Mouse (Mus musculus) embryonic fibroblast, embryonic 13.5 days (primary cell): ENCODE data around the gene Kif6.

Source experiments
- CTCF ChIP-seq: IDR thresholded peaks from 2 replicates; pipeline ENCODE4 v1.5.1; 2011; ENCODE audit warnings: mild to moderate bottlenecking, control low read depth, low read length, moderate library complexity, borderline replicate concordance; ENCODE audit not compliant: insufficient read depth
- POLR2A ChIP-seq: IDR thresholded peaks from 2 replicates; pipeline ENCODE4 v1.6.1; 2011; ENCODE audit warnings: low read depth, mild to moderate bottlenecking, control low read depth, low read length, moderate library complexity

GRCm38 (mm10) chr17:49761260-49761659 is 146.3 kb downstream of the Kif6 start:
- TF ChIP-seq CTCF (no peak), POLR2A (no peak)
